Mouse (Mus musculus) telencephalon, adult 2 months (tissue): Measurements from ENCODE around the gene Rarb.

Experiments
- DNase-seq: peaks from one replicate; pipeline ENCODE4 v3.0.0-alpha.2; 2011; ENCODE audit warnings: low read depth, low spot score

The Rarb gene

DNA sequence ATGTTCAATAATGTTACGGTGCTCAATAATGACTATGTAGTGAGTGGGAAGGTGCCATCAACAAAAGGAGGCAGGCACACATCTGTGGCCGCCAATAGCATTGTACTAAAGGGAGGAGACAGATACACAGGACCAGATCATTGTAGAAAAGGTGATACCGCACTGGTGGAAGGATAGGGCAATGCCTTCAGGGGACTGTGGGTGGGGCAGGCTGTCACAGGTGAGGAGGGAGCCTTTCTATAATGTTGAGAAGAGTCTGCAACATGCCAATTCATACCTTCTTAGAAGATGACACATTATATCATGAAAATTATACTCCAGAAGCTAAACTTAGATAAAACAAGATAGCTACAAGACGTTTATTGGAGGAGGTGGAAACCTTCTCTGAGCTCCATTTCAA lies 381.6 kb downstream of the Rarb start:
- no peak for DNase-seq

DNA sequence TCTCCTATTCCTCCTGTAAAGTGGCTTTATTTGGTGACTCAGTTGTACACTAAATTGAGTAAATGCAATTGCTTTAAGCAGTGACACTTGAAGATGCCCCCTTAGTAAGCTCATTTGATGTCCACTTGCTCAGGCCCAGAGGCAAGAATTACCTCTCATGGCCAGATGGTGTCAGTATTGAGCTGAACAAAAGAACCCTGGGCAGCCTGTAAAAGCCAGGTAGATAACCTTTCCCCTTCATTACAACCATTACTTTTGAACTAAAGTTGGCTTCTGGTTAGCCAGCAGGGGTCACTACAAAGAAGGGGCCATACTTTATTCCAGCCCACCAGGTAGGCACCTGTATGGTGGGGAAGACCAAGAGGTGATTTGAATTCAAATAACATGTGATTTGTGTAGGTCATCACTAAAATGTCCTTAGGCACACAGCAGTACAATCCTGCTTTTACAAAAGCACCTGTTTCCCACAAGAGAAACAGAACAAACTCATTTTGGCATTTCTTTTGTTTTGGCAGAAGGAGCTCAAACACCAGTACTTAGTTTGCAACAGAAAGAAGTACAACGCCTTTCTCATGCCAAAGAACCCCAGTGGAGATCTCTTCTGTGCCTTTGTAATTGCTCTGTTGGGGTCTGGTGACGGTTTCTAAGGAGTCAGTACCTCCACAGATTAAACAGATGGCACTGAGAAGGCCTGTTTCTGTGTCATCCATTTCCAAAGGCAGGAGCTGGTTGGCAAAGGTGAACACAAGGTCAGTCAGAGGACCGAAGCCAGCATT lies 384.4 kb downstream of the Rarb start:
- peak; percentile 32 for DNase-seq

DNA sequence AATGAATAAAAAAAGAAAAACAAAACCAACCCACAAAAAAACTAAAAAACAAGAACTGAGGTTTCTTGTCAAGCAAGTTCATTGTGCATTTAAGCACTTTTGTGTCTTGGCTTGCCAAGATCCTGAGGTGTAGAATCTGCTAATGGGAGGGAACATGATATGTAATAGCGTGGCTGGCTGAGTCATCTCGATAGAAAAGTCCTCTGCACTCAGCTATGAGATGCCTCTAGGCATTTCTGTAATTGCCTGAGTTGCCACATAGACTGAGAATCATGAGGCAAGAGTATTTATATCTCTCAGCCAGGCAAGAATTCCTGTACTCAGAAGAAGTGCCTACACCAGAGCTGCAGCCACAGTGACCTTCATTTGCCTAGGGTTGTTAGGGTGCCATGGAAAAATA lies 385.8 kb downstream of the Rarb start:
- peak; percentile 76 for DNase-seq

GRCm38 (mm10) chr14:16432550-16432949 lies 386.4 kb downstream of the Rarb start:
- DNase-seq: no peak

DNA sequence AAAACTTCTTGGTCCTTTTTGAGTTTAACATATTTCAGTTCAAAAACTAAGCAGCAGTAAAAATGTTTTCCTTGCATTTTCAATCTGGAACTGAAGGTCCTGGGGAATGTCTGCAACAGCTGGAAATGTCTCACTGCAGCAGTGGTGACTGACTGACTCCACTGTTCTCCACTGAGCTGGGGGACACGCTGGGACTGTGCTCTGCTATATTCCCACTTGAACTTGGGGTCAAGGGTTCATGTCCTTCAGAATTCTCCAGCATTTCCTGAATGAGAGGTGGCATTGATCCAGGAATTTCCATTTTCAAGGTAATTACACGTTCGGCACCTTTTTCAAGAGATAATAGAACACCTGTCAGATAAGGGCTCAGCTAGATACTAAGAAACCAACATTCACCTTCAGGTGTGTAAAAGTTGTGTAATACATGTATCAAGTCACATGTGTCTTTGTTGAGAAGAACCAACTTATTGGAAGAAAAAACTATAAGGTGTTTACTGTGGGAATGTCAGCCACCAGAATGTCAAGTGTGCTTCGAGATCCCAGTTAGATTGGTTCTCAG lies 386.9 kb downstream of the Rarb start:
- DNase-seq: no peak

- no peak for DNase-seq
Measured at GRCm38 (mm10) chr14:16427569-16427968, 391.4 kb downstream of the Rarb start.

- no peak for DNase-seq
Measured at GRCm38 (mm10) chr14:16414163-16414562, 404.8 kb downstream of the Rarb start.

DNA sequence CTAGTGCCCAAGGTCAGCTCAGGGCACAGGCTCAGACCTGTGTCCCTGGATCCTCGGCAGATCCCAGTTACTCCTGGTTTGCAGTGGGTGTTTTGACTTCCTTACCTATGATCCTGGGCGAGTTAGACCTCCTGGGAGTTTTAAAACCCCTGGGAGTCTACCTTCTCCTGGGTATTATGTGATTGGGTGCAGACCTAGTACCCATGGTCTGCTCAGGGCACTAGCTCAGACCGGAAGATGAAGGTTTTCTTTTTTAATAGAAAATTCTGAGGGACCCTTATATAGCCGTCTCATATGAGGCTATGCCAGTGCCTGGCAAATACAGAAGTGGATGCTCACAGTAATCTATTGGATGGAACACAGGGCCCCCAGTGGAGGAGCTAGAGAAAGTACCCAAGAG lies 413.8 kb downstream of the Rarb start:
- DNase-seq: no peak

DNA sequence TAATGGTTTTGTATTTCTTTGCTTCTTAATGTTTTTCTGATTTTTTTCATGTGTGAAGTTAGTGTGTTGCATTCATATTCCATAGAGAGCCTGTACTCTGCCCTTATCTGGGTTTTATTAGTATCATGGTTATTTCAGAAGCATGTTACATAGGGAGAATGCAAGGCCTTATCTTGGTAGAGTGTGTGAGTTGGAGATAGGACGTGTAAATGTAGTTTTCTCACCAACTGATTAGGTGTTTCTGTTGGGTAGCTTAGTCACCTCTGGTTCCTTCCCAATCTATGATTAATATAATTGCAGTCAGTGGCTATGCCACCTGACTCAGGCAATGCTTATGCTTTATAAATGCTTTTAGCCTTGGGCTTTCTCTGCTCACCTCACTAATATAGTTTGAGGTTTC lies 434.2 kb downstream of the Rarb start:
- no peak for DNase-seq
